Mouse (Mus musculus): ENCODE measurements around the gene Dgcr2.

Gene Dgcr2

GRCm38 (mm10) chr16:17898462-17898861 lies at the start of gene Dgcr2, which contains the start of gene Tssk2:
TSS of gene Dgcr2 (minus strand) at chr16:17898562.
TSS of gene Tssk2 (plus strand) at chr16:17898637.
- DNase-seq (ENCODE audit: low spot score in 2 of 2), result no peak

- DNase-seq (ENCODE audit: low spot score in 2 of 2), result no peak
Measured at GRCm38 (mm10) chr16:17945081-17945831, 46.9 kb upstream of the Dgcr2 start.

- DNase-seq (ENCODE audit: low spot score in 2 of 2), result no peak
Measured at GRCm38 (mm10) chr16:17943466-17943865, 45.1 kb upstream of the Dgcr2 start.

- no peak for DNase-seq (ENCODE audit: low spot score in 2 of 2)
Measured at GRCm38 (mm10) chr16:17939255-17939751, 40.9 kb upstream of the Dgcr2 start.

- DNase-seq (ENCODE audit: low spot score in 2 of 2), result peak in 1 of 2 experiments; percentile 52
Measured at GRCm38 (mm10) chr16:17938821-17939220, 40.5 kb upstream of the Dgcr2 start.

- no peak for DNase-seq (ENCODE audit: low spot score in 2 of 2)
Measured at GRCm38 (mm10) chr16:17938187-17938586, 39.8 kb upstream of the Dgcr2 start.

- no peak for DNase-seq (ENCODE audit: low spot score in 2 of 2)
Measured at GRCm38 (mm10) chr16:17936776-17937175, 38.4 kb upstream of the Dgcr2 start.

GRCm38 (mm10) chr16:17934445-17934910 lies 36.1 kb upstream of the Dgcr2 start:
- no peak for DNase-seq (ENCODE audit: low spot score in 2 of 2)

GRCm38 (mm10) chr16:17933594-17934444 lies 35.5 kb upstream of the Dgcr2 start:
- DNase-seq (ENCODE audit: low spot score in 2 of 2), result no peak

GRCm38 (mm10) chr16:17931906-17932460 lies 33.6 kb upstream of the Dgcr2 start:
- DNase-seq (ENCODE audit: low spot score in 2 of 2), result no peak

- no peak for DNase-seq (ENCODE audit: low spot score in 2 of 2)
Measured at GRCm38 (mm10) chr16:17929631-17930030, 31.3 kb upstream of the Dgcr2 start.

- DNase-seq (ENCODE audit: low spot score in 2 of 2), result no peak
Measured at GRCm38 (mm10) chr16:17929211-17929610, 30.8 kb upstream of the Dgcr2 start.

- peak; percentile 70 to 71 for DNase-seq (ENCODE audit: low spot score in 2 of 2)
Measured at GRCm38 (mm10) chr16:17928627-17929104, 30.3 kb upstream of the Dgcr2 start.

GRCm38 (mm10) chr16:17928087-17928580 lies 29.8 kb upstream of the Dgcr2 start, which contains the start of gene Slc25a1:
TSS of gene Slc25a1 (minus strand) at chr16:17928219.
- DNase-seq (ENCODE audit: low spot score in 2 of 2), result peak; percentile 77 to 84

GRCm38 (mm10) chr16:17927351-17928082 lies 29.2 kb upstream of the Dgcr2 start:
- peak in 1 of 2 experiments; percentile 52 for DNase-seq (ENCODE audit: low spot score in 2 of 2)

- no peak for DNase-seq (ENCODE audit: low spot score in 2 of 2)
Measured at GRCm38 (mm10) chr16:17922163-17922538, 23.8 kb upstream of the Dgcr2 start.

GRCm38 (mm10) chr16:17921325-17922162 lies 23.2 kb upstream of the Dgcr2 start:
- DNase-seq (ENCODE audit: low spot score in 2 of 2), result peak; percentile 90 to 91

- DNase-seq (ENCODE audit: low spot score in 2 of 2), result no peak
Measured at GRCm38 (mm10) chr16:17920586-17920985, 22.2 kb upstream of the Dgcr2 start.

GRCm38 (mm10) chr16:17914307-17915249 lies 16.2 kb upstream of the Dgcr2 start, which contains the start of gene Gsc2:
TSS of gene Gsc2 (minus strand) at chr16:17915059.
- no peak for DNase-seq (ENCODE audit: low spot score in 2 of 2)

Measured in urinary bladder, adult 18-20 months (tissue).